Mouse (Mus musculus) heart, postnatal 4 days (tissue): ENCODE measurements at regions not wholly inside any gene's neighbourhood (a gene's known extent, or its start where the extent isn't known, plus 50 kb on each side); places are given as distances from the start of the nearest gene placed in this dataset.
A peak's percentile ranks its signal among the peaks of the same experiment; 100 is the strongest.
"Not testable (repeated sequence)": the region's sequence is repeated elsewhere in the genome, so short reads cannot be mapped to it uniquely, and the experiment has no call there.

Experiments
- DNase-seq: peaks from one replicate; pipeline ENCODE4 v3.0.0; 2021

- no peak for DNase-seq
Observed at GRCm38 (mm10) chr11:24925135-24925534, 847.3 kb downstream of the Bcl11a start.

- no peak for DNase-seq
Observed at GRCm38 (mm10) chr11:24943646-24944045, 865.8 kb downstream of the Bcl11a start.

- DNase-seq, result no peak
Observed at GRCm38 (mm10) chr11:24951161-24951560, 873.3 kb downstream of the Bcl11a start.

- DNase-seq, result no peak
Observed at GRCm38 (mm10) chr11:24972359-24972758, 894.5 kb downstream of the Bcl11a start.

- DNase-seq, result no peak
Observed at GRCm38 (mm10) chr11:24980193-24980665, 902.4 kb downstream of the Bcl11a start.

- no peak for DNase-seq
Observed at GRCm38 (mm10) chr11:24983060-24983629, 905.3 kb downstream of the Bcl11a start.

GRCm38 (mm10) chr11:25005491-25005890 is 927.6 kb downstream of the Bcl11a start:
- peak; percentile 15 for DNase-seq

- no peak for DNase-seq
Observed at GRCm38 (mm10) chr11:25026786-25027185, 948.9 kb downstream of the Bcl11a start.

- DNase-seq, result no peak
Observed at GRCm38 (mm10) chr11:25040983-25041382, 963.1 kb downstream of the Bcl11a start.

GRCm38 (mm10) chr11:25042763-25043162 is 964.9 kb downstream of the Bcl11a start:
- DNase-seq, result no peak

GRCm38 (mm10) chr11:25045339-25045738 is 967.5 kb downstream of the Bcl11a start:
- no peak for DNase-seq

GRCm38 (mm10) chr11:25045977-25046376 is 968.1 kb downstream of the Bcl11a start:
- DNase-seq, result peak; percentile 31

GRCm38 (mm10) chr11:25055698-25056097 is 977.8 kb downstream of the Bcl11a start:
- no peak for DNase-seq

- DNase-seq, result no peak
Observed at GRCm38 (mm10) chr11:25057093-25057521, 979.3 kb downstream of the Bcl11a start.

GRCm38 (mm10) chr11:25057543-25057942 is 979.7 kb downstream of the Bcl11a start:
- no peak for DNase-seq

- no peak for DNase-seq
Observed at GRCm38 (mm10) chr11:25063042-25063441, 985.2 kb downstream of the Bcl11a start.

- DNase-seq, result no peak
Observed at GRCm38 (mm10) chr11:25063978-25064377, 986.1 kb downstream of the Bcl11a start.

GRCm38 (mm10) chr11:25099976-25100375 is 1022.1 kb downstream of the Bcl11a start:
- not testable (repeated sequence) for DNase-seq

- DNase-seq, result no peak
Observed at GRCm38 (mm10) chr11:25104432-25104831, 1026.6 kb downstream of the Bcl11a start.

- DNase-seq, result no peak
Observed at GRCm38 (mm10) chr11:25124458-25124857, 1046.6 kb downstream of the Bcl11a start.

GRCm38 (mm10) chr11:25142226-25142625 is 1064.4 kb downstream of the Bcl11a start:
- no peak for DNase-seq

GRCm38 (mm10) chr11:25142833-25143232 is 1065.0 kb downstream of the Bcl11a start:
- no peak for DNase-seq

- no peak for DNase-seq
Observed at GRCm38 (mm10) chr11:25147287-25147686, 1063.3 kb downstream of the 5730522E02Rik start.

GRCm38 (mm10) chr11:25156705-25157104 is 1053.9 kb downstream of the 5730522E02Rik start:
- DNase-seq, result no peak
